Mouse (Mus musculus): ENCODE measurements around the gene Hhatl. TPM values are rescaled to one million over a fixed set of nuclear protein-coding genes. Genes with fewer than 3 reads are reported as not detected.

Gene Hhatl
- polyA plus RNA-seq, 1 experiment = not detected

GRCm38 (mm10) chr9:121776511-121776910 is 15.8 kb downstream of the Hhatl start:
- no peak for TF ChIP-seq GATA1 (IDR thresholded peaks at IDR 0.05; ENCODE audit: low read length)

DNA sequence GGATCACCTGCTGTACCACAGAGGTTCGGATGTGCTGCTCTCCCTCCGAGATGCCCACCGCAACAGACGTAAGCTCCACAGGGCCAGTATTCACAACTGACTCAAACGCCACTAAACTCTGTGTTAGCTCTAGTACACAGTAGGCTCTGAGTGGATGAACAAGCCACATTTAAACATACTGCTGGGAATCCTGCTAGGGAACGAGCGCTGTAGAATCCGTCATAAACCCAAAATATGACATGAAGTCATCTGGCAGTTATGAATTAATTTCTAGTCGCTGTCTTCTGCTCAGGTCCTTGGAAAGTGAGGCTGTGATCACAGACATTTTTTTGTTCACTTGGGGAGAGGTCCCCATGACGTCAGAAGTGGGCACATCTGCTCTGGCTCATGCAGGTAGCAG is 16.4 kb downstream of the Hhatl start:
- TF ChIP-seq GATA1 (IDR thresholded peaks at IDR 0.05; ENCODE audit: low read length) = no peak

DNA sequence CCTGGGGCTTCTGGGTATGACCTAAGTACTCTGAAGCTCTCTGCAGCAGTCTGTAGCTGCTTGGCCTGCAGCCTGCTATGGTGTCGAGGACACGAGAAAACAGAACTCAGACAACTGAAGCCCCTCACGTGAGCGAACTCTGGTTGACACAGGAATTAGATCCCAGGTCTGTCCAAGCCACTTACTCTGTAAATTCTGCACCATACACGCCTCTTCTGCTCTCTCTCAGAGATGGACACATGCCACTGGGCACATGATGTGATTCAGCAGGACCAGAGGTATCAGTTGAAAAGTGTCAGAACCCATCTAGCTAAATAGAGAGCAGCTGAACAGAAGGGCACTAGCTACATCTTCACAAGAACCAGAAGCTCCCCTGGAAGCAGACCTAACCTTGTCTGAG is 19.9 kb downstream of the Hhatl start:
- no peak for TF ChIP-seq GATA1 (IDR thresholded peaks at IDR 0.05; ENCODE audit: low read length)

GRCm38 (mm10) chr9:121765166-121765855 is 27.0 kb downstream of the Hhatl start:
- no peak for TF ChIP-seq GATA1 (IDR thresholded peaks at IDR 0.05; ENCODE audit: low read length)

GRCm38 (mm10) chr9:121763716-121764115 is 28.6 kb downstream of the Hhatl start:
- TF ChIP-seq GATA1 (IDR thresholded peaks at IDR 0.05; ENCODE audit: low read length) = no peak

DNA sequence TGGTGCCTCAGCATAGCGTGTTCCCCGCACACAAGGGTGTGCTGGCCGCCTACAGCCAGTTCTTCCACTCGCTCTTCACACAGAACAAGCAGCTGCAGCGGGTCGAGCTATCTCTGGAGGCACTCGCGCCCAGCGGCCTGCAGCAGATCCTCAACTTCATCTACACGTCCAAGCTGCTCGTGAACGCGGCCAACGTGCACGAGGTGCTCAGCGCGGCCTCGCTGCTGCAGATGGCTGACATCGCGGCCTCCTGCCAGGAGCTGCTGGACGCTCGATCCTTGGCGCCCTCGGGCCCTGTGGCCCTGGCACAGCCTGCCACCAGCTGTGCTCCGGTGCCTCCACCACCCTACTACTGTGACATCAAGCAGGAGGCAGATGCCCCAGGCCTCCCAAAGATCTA is 29.5 kb downstream of the Hhatl start:
- TF ChIP-seq GATA1 (IDR thresholded peaks at IDR 0.05; ENCODE audit: low read length) = no peak

DNA sequence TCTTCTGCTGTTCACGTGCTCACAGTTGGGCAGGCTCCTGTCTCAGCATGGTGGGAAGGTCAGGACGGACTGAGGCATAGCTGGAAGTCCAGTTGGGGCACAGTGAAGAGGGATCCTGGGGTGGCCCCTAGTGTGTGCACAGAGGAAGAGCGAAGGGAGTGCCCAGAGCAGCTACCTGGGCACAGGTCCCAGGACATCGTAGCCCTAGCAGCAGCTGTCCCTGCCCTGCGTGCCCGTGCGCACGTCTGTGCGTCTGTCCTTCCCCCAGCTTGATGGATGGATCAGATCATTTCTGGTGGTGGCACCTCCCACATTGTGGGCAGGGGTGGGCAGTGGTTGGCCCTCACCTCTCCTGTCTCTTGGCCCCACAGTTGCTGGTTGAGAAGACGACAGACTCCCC is 30.1 kb downstream of the Hhatl start:
- TF ChIP-seq GATA1 (IDR thresholded peaks at IDR 0.05; ENCODE audit: low read length) = no peak

GRCm38 (mm10) chr9:121761787-121762186 is 30.5 kb downstream of the Hhatl start:
- TF ChIP-seq GATA1 (IDR thresholded peaks at IDR 0.05; ENCODE audit: low read length) = no peak

- no peak for TF ChIP-seq GATA1 (IDR thresholded peaks at IDR 0.05; ENCODE audit: low read length)
Measured at GRCm38 (mm10) chr9:121761091-121761665, 31.1 kb downstream of the Hhatl start.

DNA sequence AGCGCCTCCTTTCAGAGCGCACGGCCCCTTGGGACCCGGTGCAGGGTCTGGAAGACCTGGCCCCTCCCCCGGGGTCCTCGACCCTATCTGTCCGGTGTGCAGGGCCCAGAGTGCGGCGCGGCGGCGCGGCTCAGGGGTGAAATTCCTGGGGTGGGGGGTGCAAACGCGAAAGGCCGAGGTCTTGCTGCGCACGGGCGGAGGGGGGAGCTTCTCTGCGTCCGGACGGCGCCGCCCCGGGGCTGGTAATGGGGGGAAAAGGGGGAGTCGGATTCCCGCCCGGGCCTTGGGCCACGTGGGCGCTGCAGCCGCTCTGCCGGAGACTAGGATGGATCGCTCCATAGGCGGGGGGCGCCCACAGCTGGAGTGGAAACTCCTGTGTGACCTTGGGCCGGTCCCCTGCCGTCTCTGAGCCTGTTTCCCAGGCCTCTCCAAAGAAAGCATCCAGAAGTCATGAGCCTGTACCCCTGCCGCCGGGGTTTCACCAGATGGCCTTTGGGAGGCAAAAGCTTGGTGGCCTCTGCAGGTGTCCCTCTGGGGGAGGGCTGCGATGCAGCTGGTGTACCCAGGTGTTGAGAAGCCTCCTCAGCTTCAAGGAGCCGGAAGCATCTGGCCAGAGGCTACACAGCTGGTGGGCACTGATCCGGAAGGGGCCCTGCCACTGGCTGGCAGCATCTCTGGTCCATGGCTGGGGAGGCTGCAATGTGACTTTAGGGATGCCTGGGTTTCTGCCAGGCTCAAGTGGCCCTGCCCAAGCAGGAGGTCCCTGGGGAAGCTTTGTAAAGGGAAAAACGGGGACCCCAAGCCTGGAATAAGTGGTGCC is 31.8 kb downstream of the Hhatl start:
- TF ChIP-seq GATA1 (IDR thresholded peaks at IDR 0.05; ENCODE audit: low read length) = no peak

DNA sequence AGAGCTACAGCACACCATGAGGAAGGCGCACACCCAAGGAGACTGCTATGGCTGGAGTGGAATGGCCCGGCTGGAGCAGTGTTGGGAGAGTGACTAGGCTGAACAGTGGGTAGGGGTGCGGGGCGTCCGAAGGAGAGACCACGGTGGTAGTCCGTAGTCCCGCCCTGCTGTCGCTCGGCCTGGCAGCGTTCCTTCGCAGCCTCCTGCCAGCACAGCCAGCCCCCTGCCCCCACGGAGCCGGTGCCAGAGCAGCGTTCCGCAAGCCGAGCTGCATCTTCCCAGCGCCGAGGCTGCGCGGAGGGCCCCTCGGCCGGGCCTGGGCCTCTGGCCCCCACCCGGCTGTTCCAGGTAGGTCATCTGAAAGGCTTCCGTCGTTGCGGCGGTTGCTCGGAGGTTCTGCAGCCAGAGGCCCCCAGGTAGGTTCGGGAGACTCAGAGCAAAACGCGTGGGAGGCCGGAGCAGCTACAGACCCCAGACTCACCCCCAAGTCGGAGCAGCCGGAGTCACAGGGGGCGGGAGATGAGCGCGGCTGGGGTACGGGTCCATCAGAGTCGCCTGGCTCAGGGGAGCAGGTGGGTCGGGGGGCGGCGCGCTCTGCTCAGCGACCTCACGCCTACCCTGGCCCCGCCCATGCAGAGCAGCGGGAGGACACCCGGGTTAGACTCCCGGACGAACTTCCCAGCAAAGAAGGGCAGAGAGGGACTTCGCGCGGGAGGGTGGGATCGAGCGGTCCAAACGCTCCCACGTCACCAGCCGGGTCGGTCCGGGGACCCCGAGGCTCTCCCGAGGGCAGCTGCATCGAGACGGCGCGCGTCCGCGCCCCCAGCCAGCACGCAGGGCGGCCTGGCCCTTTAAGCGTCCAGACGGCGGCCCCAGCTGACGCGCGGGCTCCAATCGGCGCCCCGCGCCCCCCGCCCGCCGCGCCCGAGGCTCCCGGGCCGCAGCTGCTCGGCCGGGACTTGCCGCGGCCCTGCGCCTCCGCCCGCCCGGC is 32.9 kb downstream of the Hhatl start, which contains the start of gene Zfp651:
Zfp651 (plus strand) TSS at position 240 of the 991 bp plus-strand sequence.
- TF ChIP-seq GATA1 (IDR thresholded peaks at IDR 0.05; ENCODE audit: low read length) = no peak

DNA sequence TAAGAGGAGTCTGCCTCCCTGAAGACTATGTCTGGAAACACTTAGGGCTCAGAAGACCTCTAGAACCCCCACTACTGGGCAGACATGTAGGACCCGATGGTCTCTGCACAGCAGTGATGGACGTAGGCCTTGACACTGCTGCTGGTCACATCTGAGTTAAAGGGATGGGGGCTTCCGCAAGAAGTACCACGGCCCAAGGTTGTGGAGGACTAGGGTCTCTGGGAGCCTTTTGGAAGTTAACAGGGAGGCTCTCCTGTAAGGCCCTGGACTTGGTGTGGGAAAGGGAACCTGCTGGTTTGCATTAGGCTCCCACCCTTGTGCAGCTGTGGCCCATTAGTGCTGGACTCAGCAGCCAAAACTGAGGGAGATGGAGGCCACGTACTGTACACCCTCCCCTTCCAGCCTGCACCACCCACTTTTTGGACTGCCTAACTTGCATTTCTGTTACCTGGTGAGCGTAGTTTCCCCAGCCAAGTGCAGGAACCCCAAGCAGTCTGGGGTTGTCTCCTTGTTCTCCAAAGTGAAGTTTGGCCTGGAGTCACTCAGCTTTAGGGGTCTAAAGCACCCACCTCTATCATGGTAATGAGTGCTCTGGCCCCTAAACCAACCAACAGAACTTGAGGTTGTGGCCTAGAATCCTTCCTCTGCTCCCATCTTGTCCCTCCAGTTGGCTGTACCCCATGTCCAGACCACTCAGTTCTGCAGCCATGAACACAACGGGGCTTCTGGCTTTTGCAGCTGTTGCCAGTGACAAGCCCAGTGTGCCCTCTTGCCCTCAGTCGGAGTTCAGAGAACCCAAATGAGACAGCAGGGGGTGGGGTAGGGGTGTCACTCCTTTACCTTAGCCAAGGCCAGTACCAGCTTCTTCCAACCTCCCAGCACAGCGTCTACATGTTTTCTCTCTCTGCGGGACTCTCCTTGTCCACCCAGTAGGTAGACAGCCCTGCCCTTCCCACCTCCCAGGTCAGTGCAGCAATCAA is 34.2 kb downstream of the Hhatl start:
- TF ChIP-seq GATA1 (IDR thresholded peaks at IDR 0.05; ENCODE audit: low read length) = no peak

DNA sequence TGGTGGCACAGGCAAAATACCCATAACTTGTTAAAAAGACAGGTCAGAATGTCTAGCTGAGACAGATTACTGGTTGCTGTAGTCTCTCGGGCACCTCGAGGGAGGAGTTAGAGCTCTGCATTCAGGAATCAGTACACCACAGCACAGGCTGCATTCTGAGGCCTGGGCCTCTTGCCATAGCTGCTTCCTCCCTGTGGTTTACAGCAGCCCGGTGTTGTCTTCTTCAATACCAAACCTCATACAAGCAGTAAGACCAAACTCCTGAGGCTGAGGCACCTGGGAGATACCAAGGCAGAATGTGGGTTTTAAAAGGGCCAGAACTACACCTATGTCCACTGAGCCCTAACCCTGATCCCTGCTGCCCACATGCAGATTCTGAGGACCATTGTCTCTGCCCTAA is 34.9 kb downstream of the Hhatl start:
- TF ChIP-seq GATA1 (IDR thresholded peaks at IDR 0.05; ENCODE audit: low read length) = no peak

DNA sequence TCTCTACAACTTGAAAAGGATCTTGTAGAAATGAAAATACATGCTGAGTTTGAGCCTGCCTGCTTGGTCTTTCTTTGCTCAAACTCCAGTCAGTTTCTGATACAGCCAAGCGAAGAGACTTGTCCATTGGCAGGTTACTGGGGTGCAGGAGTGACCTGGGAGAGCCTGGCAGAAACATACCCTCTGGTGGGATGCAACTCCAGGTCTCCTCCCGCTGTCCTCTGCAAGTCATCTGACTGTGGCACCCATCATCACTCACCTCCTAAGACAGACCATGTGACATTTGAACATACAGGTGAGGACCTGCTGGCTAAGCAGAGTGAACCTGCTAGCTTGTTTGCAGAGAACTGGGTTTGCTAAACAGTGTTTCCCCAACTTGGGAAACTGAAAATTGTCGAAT is 35.5 kb downstream of the Hhatl start:
- TF ChIP-seq GATA1 (IDR thresholded peaks at IDR 0.05; ENCODE audit: low read length) = no peak
